Mouse (Mus musculus): Measurements from ENCODE around the gene Ppef1.

DNA sequence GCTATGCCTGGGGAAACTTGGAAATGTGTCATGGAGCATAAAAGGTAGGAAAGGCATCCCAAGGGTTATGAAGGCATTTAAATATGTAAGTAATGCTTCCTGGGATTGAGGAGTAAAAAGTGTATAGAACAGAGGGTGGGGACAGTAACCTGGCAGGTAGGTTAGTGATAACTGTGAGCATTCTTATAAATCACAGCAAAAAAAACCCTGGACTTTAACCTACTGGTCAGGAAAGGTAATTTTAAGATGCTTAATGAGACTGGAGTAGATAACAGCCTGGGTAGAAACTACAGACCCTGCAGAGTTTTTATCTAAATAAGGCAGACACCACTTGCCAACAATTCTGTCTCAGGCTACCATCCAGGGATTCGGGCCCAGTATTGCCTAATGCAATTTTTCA, 13.1 kb upstream of the Ppef1 start:
- TF ChIP-seq EP300 (IDR thresholded peaks at IDR 0.05; ENCODE audit: insufficient read depth, low read depth, low read length) (no peak), CTCF (IDR thresholded peaks at IDR 0.05; ENCODE audit: low read depth, low read length) (no peak)

Measured in ES-Bruce4 (cell line).